Mouse (Mus musculus) erythroblast, embryonic 14.5 days (primary cell): Measurements from ENCODE around the gene Als2.

Source experiments
- GATA1 ChIP-seq: IDR thresholded peaks from 2 replicates; pipeline ENCODE4 v1.6.1; 2012; ENCODE audit warnings: low read length, inconsistent platforms, mixed read lengths
- TAL1 ChIP-seq: IDR thresholded peaks from 3 replicates; pipeline ENCODE4 v1.6.1; 2012; ENCODE audit warnings: low read length, inconsistent platforms, mixed read lengths

GRCm38 (mm10) chr1:59158498-59158897, 78.5 kb downstream of the Als2 start:
- TF ChIP-seq GATA1 (no peak), TAL1 (no peak)
